Mouse (Mus musculus) liver, postnatal 0 days (tissue): ENCODE data around the gene Wdr24.

Experiments used
- CTCF ChIP-seq: sonication (generic); IDR thresholded peaks from 2 replicates; pipeline ENCODE4 v1.5.1; 2016; ENCODE audit warnings: antibody characterized with exemption, low read depth
- EP300 ChIP-seq: IDR thresholded peaks from 2 replicates; pipeline ENCODE4 v1.6.1; 2016; ENCODE audit warnings: antibody characterized with exemption, low read depth, mild to moderate bottlenecking

DNA sequence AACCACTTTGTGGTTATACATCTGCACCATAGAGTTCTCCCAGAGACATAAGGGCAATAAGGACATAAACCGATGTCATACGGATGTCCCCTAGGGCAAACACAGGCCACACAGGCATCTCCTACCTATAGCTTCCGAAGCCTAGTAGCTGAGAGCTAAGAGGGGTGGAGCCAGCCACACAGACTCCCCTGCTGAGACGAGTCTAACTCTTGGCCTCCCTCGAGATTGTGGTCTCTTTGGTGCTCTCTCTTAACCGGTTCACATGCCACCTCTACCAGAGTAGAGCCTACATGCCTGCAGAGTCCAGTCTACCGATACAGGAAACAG is 44.0 kb downstream of the Wdr24 start:
- TF ChIP-seq CTCF (no peak), EP300 (no peak)
